Mouse (Mus musculus) brown adipose tissue, adult 24 weeks (tissue): ENCODE results near the gene E030018B13Rik. TPM values are rescaled to one million over a fixed set of nuclear protein-coding genes. Genes with fewer than 3 reads are reported as not detected.

Experiments
- H3K27ac ChIP-seq: fragments of 200-500 bp; replicated peaks from 2 replicates; pipeline ENCODE4 v1.5.1; 2012; ENCODE audit warnings: low read depth, mild to moderate bottlenecking, low read length
- H3K4me1 ChIP-seq: fragments of 200-500 bp; 2 replicates; pipeline ENCODE4 v1.6.1; 2012; ENCODE audit warnings: low read length, mixed read lengths; ENCODE audit not compliant: control insufficient read depth, insufficient read depth, insufficient read length
- H3K4me3 ChIP-seq: fragments of 200-500 bp; 2 replicates; pipeline ENCODE4 v1.5.1; 2012; ENCODE audit warnings: low read depth, mild to moderate bottlenecking, low read length, moderate library complexity; ENCODE audit not compliant: insufficient read depth
- polyA plus RNA-seq: library from polyadenylated mRNA; stranded (reverse); fragments of >200 nt; gene quantifications from 2 replicates; pipeline ENCODE4 v1.2.4, GENCODE M21; 2012; ENCODE audit not compliant: missing spikeins, insufficient read depth, insufficient read length

Gene E030018B13Rik
- polyA plus RNA-seq, 1 experiment = not detected

- Histone ChIP-seq H3K27ac (peak overlapping the region; percentile 93), H3K4me1 (peaks cover 65% of the 10 kb centered on the region), H3K4me3 (no peak overlapping the region)
Observed at GRCm38 (mm10) chr7:63903635-63904380, 12.8 kb upstream of the E030018B13Rik start.

- Histone ChIP-seq H3K27ac (peak overlapping the region; percentile 86), H3K4me1 (peaks cover 66% of the 10 kb centered on the region), H3K4me3 (peak overlapping the region; percentile 36)
Observed at GRCm38 (mm10) chr7:63905190-63905589, 11.5 kb upstream of the E030018B13Rik start.

GRCm38 (mm10) chr7:63905642-63906041, 11.0 kb upstream of the E030018B13Rik start:
- H3K4me3 ChIP-seq = peak overlapping the region; percentile 36
- H3K27ac ChIP-seq = peak overlapping the region; percentile 86
- peaks cover 66% of the 10 kb centered on the region for H3K4me1 ChIP-seq

- peak overlapping the region; percentile 82 for H3K27ac ChIP-seq
- H3K4me3 ChIP-seq = no peak overlapping the region
- H3K4me1 ChIP-seq = peaks cover 60% of the 10 kb centered on the region
Observed at GRCm38 (mm10) chr7:63907778-63908495, 8.7 kb upstream of the E030018B13Rik start.

DNA sequence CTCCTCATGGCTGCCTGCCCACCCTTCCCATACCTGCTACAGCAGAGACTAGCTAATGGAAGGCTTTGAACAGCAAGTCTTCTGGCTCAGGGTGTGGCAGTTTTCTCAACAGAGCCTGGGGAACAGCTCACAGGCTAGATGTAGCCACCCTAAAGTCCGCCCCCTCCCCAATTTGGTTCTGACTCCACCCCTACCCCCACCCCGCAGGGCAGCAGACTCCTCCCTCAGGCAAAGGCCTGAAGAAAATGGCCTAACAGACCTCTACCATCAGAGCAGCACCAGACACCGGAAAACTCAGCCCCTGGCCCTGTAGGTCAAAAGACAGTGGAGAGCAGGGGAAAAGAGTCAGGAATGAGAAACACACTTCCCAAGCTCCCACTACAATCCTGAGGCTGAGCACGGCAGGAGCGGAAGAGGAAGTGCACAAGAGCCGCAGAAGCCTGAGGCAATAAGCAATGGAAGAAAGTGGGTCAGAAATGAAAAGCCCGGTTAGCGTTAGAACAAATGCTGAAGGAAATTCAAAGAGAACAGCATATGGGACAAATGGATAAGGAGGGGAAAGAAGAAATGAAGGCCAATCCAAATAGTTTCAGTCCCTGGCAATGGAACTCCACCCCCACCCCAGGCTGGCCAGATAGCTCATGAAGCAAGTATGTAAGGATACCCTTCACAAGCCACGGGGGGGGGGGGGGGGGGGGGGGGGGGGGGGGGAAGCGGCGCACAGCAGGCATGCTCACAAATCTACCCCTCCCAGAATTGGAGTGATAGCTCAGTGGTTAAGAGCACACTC, 8.0 kb upstream of the E030018B13Rik start:
- Histone ChIP-seq H3K4me1 (peaks cover 60% of the 10 kb centered on the region), H3K4me3 (no peak overlapping the region), H3K27ac (peak overlapping the region; percentile 82)

GRCm38 (mm10) chr7:63910225-63910624, 6.4 kb upstream of the E030018B13Rik start:
- Histone ChIP-seq H3K4me3 (no peak overlapping the region), H3K27ac (peak overlapping the region; percentile 97), H3K4me1 (peaks cover 66% of the 10 kb centered on the region)

- no peak overlapping the region for H3K4me3 ChIP-seq
- H3K4me1 ChIP-seq = peaks cover 69% of the 10 kb centered on the region
- peak overlapping the region; percentile 97 for H3K27ac ChIP-seq
Observed at GRCm38 (mm10) chr7:63910912-63911311, 5.7 kb upstream of the E030018B13Rik start.

DNA sequence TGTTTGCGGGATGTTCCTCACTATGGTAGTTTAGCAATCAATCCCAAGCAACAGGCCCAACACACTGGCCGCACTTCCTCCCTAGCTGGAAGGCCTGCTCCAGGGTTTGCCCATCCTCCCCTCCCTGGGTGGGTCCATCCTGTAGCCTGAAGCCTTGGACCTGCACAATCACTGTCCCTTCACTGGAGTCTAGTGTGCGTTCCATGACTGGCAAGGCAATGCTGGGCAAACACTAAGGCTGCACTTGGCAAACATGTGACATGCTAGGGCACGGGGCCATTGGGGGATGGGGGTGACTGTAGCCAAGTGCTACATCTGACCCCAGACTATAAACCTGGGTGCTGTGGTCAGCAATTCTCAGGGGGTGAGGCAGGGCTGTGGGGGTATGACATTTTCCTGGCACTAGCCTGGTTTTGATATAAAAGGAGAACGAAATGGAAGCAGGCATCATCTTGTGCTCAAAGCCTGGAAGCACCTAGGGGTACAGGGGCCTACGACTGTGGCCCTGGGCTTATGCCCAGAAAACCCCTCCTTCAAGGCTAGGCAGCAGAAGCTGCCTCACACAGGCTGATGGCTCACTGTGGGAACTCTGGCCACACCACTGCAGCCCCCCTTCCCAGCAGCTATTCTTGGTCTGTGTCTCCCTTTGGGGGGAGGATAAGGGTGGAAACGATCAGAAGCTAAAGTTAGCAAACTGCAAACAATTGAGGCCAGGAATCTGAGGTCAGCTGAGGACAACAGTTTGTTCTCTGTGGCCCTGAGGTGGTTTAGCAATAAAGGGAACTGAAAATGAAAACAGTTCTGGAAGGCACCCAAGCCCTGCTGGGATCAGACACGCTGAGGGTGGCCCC, 5.0 kb upstream of the E030018B13Rik start:
- peak overlapping the region; percentile 97 for H3K27ac ChIP-seq
- peak overlapping the region; percentile 3; the same call in 1 of the 2 replicates for H3K4me3 ChIP-seq
- H3K4me1 ChIP-seq = peaks cover 73% of the 10 kb centered on the region

DNA sequence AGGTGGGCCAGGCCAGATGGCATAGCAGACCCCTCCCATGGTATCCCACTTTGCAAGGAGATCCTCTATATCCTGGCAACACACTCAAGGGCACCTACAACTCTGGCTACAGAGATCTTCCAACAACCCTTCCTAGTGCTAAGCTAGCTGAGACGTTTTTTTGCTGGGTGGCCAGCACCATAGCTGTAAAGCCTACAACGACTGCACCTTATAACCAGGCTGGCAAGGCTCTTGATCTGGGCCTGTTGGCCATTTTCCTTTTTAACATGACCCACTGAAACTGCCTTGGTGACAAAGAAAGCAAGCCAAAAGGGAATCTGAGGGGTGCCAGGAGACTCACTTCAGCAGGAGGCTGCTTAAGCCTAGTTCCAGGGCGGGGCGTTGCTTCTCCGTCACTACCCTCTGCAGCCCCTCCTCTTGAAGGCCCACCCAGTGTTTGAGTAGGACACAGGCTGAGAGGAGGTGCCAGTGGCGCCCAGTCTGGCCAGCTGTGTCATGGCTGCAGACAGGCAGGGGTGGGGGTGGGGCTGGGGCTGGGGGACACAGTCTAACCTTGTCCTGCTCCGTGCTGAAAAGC, 4.3 kb upstream of the E030018B13Rik start:
- peaks cover 78% of the 10 kb centered on the region for H3K4me1 ChIP-seq
- H3K4me3 ChIP-seq = 0 out of 2 replicates have a peak overlapping the region, but pooled peaks have one; percentile 3
- H3K27ac ChIP-seq = peak overlapping the region; percentile 88

DNA sequence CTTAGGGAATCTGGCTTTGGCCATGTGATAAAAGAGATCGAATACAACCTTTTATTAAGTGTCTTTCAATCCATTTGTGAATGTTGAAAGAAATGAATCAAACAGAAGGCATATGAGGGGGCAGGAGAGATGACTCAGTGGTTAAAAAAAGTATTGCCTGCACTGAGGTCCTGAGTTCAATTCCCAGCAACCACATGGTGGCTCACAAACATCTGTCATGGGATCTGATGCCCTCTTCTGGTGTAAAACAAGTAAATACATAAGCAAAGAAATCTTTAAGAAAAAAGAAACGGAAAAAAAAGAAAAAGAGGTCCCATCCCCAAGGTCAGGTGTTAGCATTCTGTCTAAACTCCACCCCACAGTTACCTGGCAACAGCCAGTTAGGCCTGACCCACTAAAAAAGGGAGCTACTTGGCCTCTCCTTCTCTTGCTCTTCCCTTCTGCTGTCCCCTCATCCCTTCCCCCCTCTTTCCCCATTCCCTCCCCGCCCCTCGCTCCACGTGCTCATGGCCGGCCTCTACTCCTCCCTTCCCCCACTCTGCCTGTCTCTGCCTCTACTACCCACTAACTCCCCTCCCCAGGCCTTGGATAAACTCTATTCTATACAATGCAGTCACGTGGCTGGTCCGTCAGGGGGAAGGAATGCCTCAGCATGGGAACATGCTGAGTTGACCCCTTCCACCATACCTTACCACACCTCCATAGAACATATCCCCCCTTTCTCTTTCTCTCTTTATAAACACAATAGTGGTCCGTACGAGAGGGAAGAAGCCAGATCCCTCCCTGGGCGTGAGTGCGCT, 3.5 kb upstream of the E030018B13Rik start:
- Histone ChIP-seq H3K4me1 (peaks cover 79% of the 10 kb centered on the region), H3K27ac (peak overlapping the region; percentile 88), H3K4me3 (no peak overlapping the region)

DNA sequence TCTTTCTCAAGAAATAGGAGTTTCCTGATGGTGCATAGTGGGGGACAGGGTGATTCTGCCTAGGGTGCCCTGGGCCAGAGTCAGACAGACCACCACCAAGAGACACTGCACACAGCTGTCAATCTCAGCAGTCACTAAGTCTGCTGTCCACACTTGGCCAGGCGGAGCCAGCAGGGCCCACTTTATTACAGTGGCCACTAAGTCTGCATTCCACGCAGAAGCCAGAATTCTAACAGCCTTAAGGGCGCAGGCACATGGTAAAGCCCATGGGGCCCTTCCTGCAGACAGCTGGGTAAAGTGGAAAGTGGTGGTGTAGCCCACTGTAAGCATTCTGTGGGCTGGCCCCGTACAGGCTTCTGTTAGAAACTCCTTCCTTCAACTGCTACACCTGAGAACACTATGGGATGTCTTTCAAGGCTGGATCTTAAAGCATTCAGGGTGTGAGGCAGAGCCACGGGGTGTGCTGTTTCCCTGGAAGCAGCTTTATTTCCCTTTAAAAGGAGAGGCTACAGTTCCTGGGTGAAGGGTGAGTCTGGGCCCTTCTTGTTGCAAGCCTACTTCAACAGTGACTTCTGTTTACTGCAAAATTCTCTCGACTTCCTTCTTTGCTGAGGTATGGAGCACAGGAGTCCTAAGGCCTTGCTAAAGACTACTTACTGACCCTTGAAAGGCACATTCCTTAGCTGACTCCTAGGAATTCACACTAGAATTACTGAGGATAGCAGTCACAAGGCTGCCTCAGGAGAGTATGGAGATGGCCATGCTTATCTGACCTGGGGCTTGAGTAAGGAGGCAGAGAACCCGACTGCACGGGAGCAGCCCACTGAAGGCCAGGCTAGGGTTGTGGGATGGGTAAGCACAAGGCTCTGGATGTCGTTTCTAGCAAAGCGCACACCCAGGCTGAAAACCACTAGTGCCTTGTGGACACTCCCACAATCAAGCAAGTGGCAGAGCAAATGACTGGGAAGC, 2.6 kb upstream of the E030018B13Rik start:
- H3K4me3 ChIP-seq = peak overlapping the region; percentile 21
- peak overlapping the region; percentile 88 for H3K27ac ChIP-seq
- H3K4me1 ChIP-seq = peaks cover 78% of the 10 kb centered on the region

DNA sequence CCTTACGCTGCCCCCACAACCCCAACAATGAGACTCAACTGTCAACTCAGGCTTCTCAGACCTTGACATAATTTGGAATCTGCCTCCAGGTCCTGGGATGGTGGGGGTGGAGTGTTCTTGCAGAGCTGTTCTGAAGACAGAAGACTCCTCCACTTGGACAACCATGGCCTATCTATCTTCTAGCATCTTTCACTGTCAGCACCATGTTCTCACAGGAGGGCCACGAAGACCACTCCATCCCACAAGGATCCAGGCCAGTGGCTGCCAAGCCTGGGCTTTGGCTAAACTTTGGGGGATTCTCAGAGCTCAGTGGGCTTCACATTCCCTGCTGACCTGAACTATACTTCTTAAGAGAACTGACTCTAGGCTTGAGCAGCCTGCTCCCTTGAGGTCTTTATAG, 1.8 kb upstream of the E030018B13Rik start:
- peak overlapping the region; percentile 88 for H3K27ac ChIP-seq
- H3K4me3 ChIP-seq = no peak overlapping the region
- H3K4me1 ChIP-seq = peaks cover 84% of the 10 kb centered on the region

DNA sequence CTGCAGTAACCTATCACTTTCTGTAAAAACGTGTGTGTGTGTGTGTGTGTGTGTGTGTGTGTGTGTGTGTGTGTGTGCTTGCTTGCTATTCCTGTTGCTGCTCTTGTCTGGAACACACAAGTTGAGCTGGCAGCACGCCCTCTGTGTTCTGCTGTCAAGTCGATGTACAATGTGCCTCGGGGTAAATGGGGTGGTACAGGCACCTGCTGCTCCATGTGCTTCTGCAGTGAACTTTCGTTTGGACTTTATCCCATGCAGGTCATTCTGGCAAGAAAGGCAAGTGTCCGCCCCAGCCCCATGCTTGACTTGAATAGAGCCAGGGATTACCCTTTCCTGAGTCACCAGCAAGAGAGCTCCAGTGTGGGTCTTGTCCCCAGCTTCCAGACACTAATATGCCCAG, 1.0 kb downstream of the E030018B13Rik start:
- H3K27ac ChIP-seq = peak overlapping the region; percentile 32
- no peak overlapping the region for H3K4me3 ChIP-seq
- peaks cover 84% of the 10 kb centered on the region for H3K4me1 ChIP-seq
